15 mouse cellular contexts compared by ENCODE assay signal in genomic region chr14:73370695-73371372, GRCm38 (mm10). TPM values are rescaled to one million over a fixed set of nuclear protein-coding genes. Genes with fewer than 3 reads are reported as not detected.
DNase-seq lines count a peak whose midpoint lies in the region; ATAC-seq and TF ChIP-seq lines count a peak whose summit lies in the region.
"Had no signal": no experiment of that assay in that cellular context is flagged by ENCODE, and none has a peak within 500 bp of the region (broad histone marks: within the 10 kb centered on the region; RNA-seq: fewer than 3 reads in every experiment).

No protein-coding gene starts in this region.

- no peak for TF ChIP-seq CTCF in heart, postnatal 0 days (IDR thresholded peaks at IDR 0.05; ENCODE audit: low read depth)
- no peak for TF ChIP-seq CTCF in kidney, postnatal 0 days (IDR thresholded peaks at IDR 0.05; ENCODE audit: low read depth)

- no peaks in the 10 kb centered on the region for H3K27me3 ChIP-seq in heart, postnatal 0 days (ENCODE audit: control insufficient read depth, insufficient read depth, low read length)
- no peaks in the 10 kb centered on the region for H3K27me3 ChIP-seq in heart, embryonic 10.5 days (ENCODE audit: insufficient read depth, poor library complexity, severe bottlenecking)
- no peaks in the 10 kb centered on the region for H3K27me3 ChIP-seq in embryonic facial prominence, embryonic 14.5 days (replicated peaks; ENCODE audit: control insufficient read depth, insufficient read depth, low read length)
- no peaks in the 10 kb centered on the region for H3K27me3 ChIP-seq in kidney, postnatal 0 days (ENCODE audit: insufficient read depth, low read length)
- H3K27me3 ChIP-seq: lung, embryonic 15.5 days had no signal

- H3K27ac ChIP-seq in heart, postnatal 0 days (ENCODE audit: low read depth) = 0 out of 2 replicates have a peak overlapping the region, but pooled peaks have one; percentile 44
- H3K27ac ChIP-seq in heart, embryonic 10.5 days = no peak overlapping the region
- peak overlapping the region; percentile 22 for H3K27ac ChIP-seq in embryonic facial prominence, embryonic 14.5 days (replicated peaks; ENCODE audit: low read depth, low read length)
- peak overlapping the region; percentile 66 for H3K27ac ChIP-seq in kidney, postnatal 0 days
- H3K27ac ChIP-seq: lung, embryonic 15.5 days had no signal

- H3K4me1 ChIP-seq in heart, postnatal 0 days (ENCODE audit: control insufficient read depth, insufficient read depth) = peaks cover 12% of the 10 kb centered on the region
- peaks cover 14% of the 10 kb centered on the region for H3K4me1 ChIP-seq in heart, embryonic 10.5 days
- H3K4me1 ChIP-seq in embryonic facial prominence, embryonic 14.5 days (ENCODE audit: control insufficient read depth, insufficient read depth, low read length) = no peaks in the 10 kb centered on the region
- H3K4me1 ChIP-seq in kidney, postnatal 0 days (replicated peaks; ENCODE audit: insufficient read depth, low read length) = peaks cover 20% of the 10 kb centered on the region

- no peak for DNase-seq in heart, postnatal 0 days (ENCODE audit: low spot score)
- DNase-seq in heart, embryonic 10.5 days (ENCODE audit: low spot score) = no peak
- peak; percentile 70 for DNase-seq in embryonic facial prominence, embryonic 14.5 days (ENCODE audit: low spot score)
- peak; percentile 36 for DNase-seq in kidney, postnatal 0 days (ENCODE audit: low spot score)
- no peak for DNase-seq in cerebellum, postnatal 36 days
- DNase-seq in cerebellum, postnatal 4 days (ENCODE audit: low spot score in 2 of 2) = no peak
- no peak for DNase-seq in cerebellum, adult 8-10 months
- DNase-seq: adrenal gland, postnatal 36 days; cerebellum, adult 18-20 months; heart, postnatal 4 days; midbrain, embryonic 14.5 days; thymus, postnatal 4 days had no signal

- no peak for TF ChIP-seq EP300 in heart, postnatal 0 days (IDR thresholded peaks at IDR 0.05; ENCODE audit: low read depth)

- H3K36me3 ChIP-seq in heart, postnatal 0 days (replicated peaks; ENCODE audit: control insufficient read depth, insufficient read depth, low read length) = peaks cover 68% of the 10 kb centered on the region
- H3K36me3 ChIP-seq in heart, embryonic 10.5 days = peaks cover 32% of the 10 kb centered on the region
- peaks cover 50% of the 10 kb centered on the region for H3K36me3 ChIP-seq in embryonic facial prominence, embryonic 14.5 days (ENCODE audit: control insufficient read depth, insufficient read depth, low read length)
- peaks cover 35% of the 10 kb centered on the region for H3K36me3 ChIP-seq in kidney, postnatal 0 days (ENCODE audit: insufficient read depth, low read length)

- H3K9ac ChIP-seq in heart, postnatal 0 days (replicated peaks; ENCODE audit: low read depth, low read length) = no peak overlapping the region
- no peak overlapping the region for H3K9ac ChIP-seq in embryonic facial prominence, embryonic 14.5 days (ENCODE audit: low read depth, low read length)
- no peak overlapping the region for H3K9ac ChIP-seq in kidney, postnatal 0 days (ENCODE audit: low read depth, low read length)
- H3K9ac ChIP-seq: lung, embryonic 15.5 days had no signal

- H3K4me2 ChIP-seq in heart, postnatal 0 days (ENCODE audit: low read depth, low read length) = no peak overlapping the region
- no peak overlapping the region for H3K4me2 ChIP-seq in embryonic facial prominence, embryonic 14.5 days (ENCODE audit: low read depth, low read length)
- H3K4me2 ChIP-seq in kidney, postnatal 0 days (ENCODE audit: low read length) = no peak overlapping the region
- H3K4me2 ChIP-seq: lung, embryonic 15.5 days had no signal

- 67% methylated on average over 23 of the region's 23 CpGs for WGBS in heart, postnatal 0 days
- WGBS in heart, embryonic 10.5 days = 85% methylated on average over 23 of the region's 23 CpGs
- 81% methylated on average over 23 of the region's 23 CpGs for WGBS in embryonic facial prominence, embryonic 14.5 days
- 65% methylated on average over 23 of the region's 23 CpGs for WGBS in kidney, postnatal 0 days

- no peaks in the 10 kb centered on the region for H3K9me3 ChIP-seq in heart, postnatal 0 days (replicated peaks; ENCODE audit: control insufficient read depth, low read length)
- H3K9me3 ChIP-seq in heart, embryonic 10.5 days = no peaks in the 10 kb centered on the region
- no peaks in the 10 kb centered on the region for H3K9me3 ChIP-seq in embryonic facial prominence, embryonic 14.5 days (ENCODE audit: control insufficient read depth, low read length)
- H3K9me3 ChIP-seq in kidney, postnatal 0 days (replicated peaks; ENCODE audit: low read length) = no peaks in the 10 kb centered on the region
- H3K9me3 ChIP-seq: lung, embryonic 15.5 days had no signal

- no peak overlapping the region for H3K4me3 ChIP-seq in heart, postnatal 0 days (ENCODE audit: low read depth, low read length)
- H3K4me3 ChIP-seq in heart, embryonic 10.5 days = no peak overlapping the region
- H3K4me3 ChIP-seq in embryonic facial prominence, embryonic 14.5 days (ENCODE audit: low read depth, low read length) = no peak overlapping the region
- H3K4me3 ChIP-seq in kidney, postnatal 0 days (replicated peaks; ENCODE audit: low read depth, low read length) = no peak overlapping the region
- H3K4me3 ChIP-seq: lung, embryonic 15.5 days had no signal

- ATAC-seq in heart, postnatal 0 days (ENCODE audit: insufficient read depth, low read depth) = no peak
- peak; percentile 51 for ATAC-seq in CD4-positive, CD25-positive, alpha-beta regulatory T cell, adult 4 months
- peak; percentile 23; the same call in 1 of the 2 replicates for ATAC-seq in embryonic facial prominence, embryonic 14.5 days (ENCODE audit: low read depth)
- ATAC-seq in kidney, postnatal 0 days (replicated peaks; ENCODE audit: low FRiP score, low read depth) = peak; percentile 46; the same call in 1 of the 2 replicates
- ATAC-seq: forebrain, embryonic 16.5 days had no signal

RNA-seq across cellular contexts. Expression of gene Itm2b, which starts 14.3 kb away (rescaled TPM):
- total RNA-seq in heart, postnatal 0 days (2014; rRNA removed; ENCODE audit: low replicate concordance) = 388 and 470 TPM in 2 replicates
- 907 and 943 TPM in 2 replicates for polyA plus RNA-seq in heart, postnatal 0 days (2015; fragmentation: Nextera tagmentation; extraction: Ambion mirVana)
- polyA plus RNA-seq in heart, embryonic 10.5 days (2016; fragmentation: Nextera tagmentation; extraction: Ambion mirVana) = 330 and 384 TPM in 2 replicates
- 1,000 to 10,000 TPM in 1 of 2 experiments, 100 to 1,000 TPM in 1; 926 to 1,094 TPM for polyA plus RNA-seq in CD4-positive, CD25-positive, alpha-beta regulatory T cell, adult 4 months (2017; shearing (Covaris generic))
- polyA plus RNA-seq in embryonic facial prominence, embryonic 14.5 days (2014; fragmentation: Nextera tagmentation; extraction: Ambion mirVana) = 936 and 968 TPM in 2 replicates
- 1,975 and 1,980 TPM in 2 replicates for polyA plus RNA-seq in kidney, postnatal 0 days (2015; fragmentation: Nextera tagmentation; extraction: Ambion mirVana)

RNA-seq across cellular contexts. Expression of gene Rb1, which starts 45.2 kb away (rescaled TPM):
- 7.7 and 12.3 TPM in 2 replicates for total RNA-seq in heart, postnatal 0 days (2014; rRNA removed; ENCODE audit: low replicate concordance)
- polyA plus RNA-seq in heart, postnatal 0 days (2015; fragmentation: Nextera tagmentation; extraction: Ambion mirVana) = 9.1 and 10.5 TPM in 2 replicates
- polyA plus RNA-seq in heart, embryonic 10.5 days (2016; fragmentation: Nextera tagmentation; extraction: Ambion mirVana) = 7.7 and 9.5 TPM in 2 replicates
- 10 to 100 TPM; 10.0 to 85.9 TPM for polyA plus RNA-seq in CD4-positive, CD25-positive, alpha-beta regulatory T cell, adult 4 months (2017; shearing (Covaris generic))
- polyA plus RNA-seq in embryonic facial prominence, embryonic 14.5 days (2014; fragmentation: Nextera tagmentation; extraction: Ambion mirVana) = 30.1 and 30.4 TPM in 2 replicates
- polyA plus RNA-seq in kidney, postnatal 0 days (2015; fragmentation: Nextera tagmentation; extraction: Ambion mirVana) = 21.9 and 26.6 TPM in 2 replicates

Comparison
In these comparisons a context has a peak if more than half of its experiments do, and no peak if none do; other contexts are left out.
1. DNase-seq: peak in embryonic facial prominence, embryonic 14.5 days (single experiment) and kidney, postnatal 0 days (single experiment); none in heart, postnatal 0 days (single experiment), heart, embryonic 10.5 days (single experiment), cerebellum, postnatal 36 days (0 of 2), cerebellum, postnatal 4 days (0 of 2) and cerebellum, adult 8-10 months (single experiment).